Mouse (Mus musculus): ENCODE measurements around the gene Bak1.
"Not testable (repeated sequence)": the region's sequence is repeated elsewhere in the genome, so short reads cannot be mapped to it uniquely, and the experiment has no call there.

Gene Bak1

DNA sequence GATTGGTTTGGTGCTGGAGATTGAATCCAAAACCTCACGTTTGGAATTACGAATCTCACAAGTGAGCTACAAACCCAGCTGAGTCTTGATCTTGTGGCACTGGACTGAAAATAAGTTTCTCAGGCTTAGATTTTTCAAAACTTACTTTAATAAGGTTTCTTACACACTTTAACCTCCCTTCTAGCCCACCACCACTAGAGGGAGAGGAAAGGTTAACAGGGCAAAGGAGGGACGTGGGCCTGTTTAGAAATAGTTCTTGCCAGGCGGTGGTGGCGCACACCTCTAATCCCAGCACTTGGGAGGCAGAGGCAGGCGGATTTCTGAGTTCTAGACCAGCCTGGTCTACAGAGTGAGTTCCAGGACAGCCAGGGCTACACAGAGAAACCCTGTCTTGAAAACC, 51.5 kb downstream of the Bak1 start:
- not testable (repeated sequence) for DNase-seq

DNA sequence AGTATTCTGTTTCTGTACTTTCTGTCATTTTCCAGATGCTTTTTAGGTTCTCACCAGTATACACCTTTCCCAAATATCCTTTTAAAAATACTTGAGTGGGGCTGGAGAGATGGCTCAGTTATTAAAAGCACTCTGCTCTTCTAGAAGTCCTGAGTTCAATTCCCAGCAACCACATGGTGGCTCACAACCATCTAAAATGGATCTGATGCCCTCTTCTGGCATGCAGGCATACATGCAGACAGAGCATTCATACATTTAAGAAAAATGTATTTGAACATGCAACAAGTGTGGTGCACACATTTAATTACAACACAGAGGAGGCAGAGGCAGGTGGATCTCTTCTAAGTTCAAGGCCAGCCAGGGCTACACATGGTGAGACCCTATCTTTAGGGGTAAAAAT, 53.4 kb downstream of the Bak1 start:
- no peak for DNase-seq

DNA sequence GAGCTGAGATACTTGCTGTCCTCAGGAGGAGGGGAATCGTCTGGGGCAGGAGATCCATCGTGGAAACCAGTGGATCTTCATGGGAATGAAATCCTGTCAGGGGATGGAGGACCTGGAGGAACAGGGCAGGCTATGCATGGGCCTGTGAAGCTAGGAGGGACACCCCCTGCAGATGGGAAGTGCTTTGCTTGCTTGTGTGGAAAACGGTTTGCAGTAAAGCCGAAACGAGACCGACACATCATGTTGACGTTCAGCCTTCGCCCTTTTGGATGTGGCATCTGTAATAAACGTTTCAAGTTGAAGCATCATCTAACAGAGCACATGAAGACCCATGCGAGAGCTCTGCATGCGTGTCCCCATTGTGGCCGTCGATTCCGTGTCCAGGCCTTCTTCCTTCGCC, 54.3 kb downstream of the Bak1 start:
- DNase-seq: no peak

- peak; percentile 98 for DNase-seq
Observed at GRCm38 (mm10) chr17:26972703-26973574, 55.9 kb downstream of the Bak1 start, which contains the start of gene Zbtb9. Gene Zbtb9 (plus strand): TSS chr17:26973167.

- no peak for DNase-seq
Observed at GRCm38 (mm10) chr17:26972107-26972506, 56.7 kb downstream of the Bak1 start.

DNA sequence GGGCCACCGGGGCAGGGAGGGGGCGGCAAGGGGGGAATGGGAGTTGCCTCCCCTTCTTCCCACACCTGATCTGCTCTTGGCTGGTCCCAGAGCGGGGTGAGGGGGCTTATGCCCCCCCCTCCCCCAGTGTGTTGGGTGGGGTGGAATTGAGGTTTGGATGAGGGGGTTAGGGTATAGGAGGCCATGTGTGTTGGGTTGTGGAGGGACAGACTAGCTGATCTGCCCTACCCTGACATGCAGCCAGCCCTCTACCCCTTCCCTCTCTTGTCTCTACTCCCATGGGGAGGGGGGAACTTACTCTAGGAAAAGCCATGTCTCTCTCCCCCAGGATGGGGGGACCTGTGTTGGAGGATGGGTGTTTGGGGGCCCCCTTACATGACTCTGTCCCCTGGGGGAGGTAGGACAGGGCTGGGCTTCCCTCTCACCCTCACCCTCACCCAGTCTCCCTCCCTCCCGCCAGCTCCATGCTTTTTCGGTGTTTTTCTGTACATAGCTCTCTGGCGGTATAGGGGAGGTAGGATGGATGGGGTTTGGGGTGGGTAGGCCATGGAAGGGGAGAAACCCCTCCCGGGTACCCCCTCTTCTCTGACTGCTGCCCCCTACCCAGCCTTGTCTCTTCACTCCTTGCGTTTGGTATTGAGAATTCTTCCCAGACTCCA, 57.4 kb downstream of the Bak1 start:
- DNase-seq: no peak

- no peak for DNase-seq
Observed at GRCm38 (mm10) chr17:26970221-26970620, 58.6 kb downstream of the Bak1 start.

Data from liver (tissue).